16 mouse cellular contexts compared by ENCODE assay signal in the genomic region with DNA sequence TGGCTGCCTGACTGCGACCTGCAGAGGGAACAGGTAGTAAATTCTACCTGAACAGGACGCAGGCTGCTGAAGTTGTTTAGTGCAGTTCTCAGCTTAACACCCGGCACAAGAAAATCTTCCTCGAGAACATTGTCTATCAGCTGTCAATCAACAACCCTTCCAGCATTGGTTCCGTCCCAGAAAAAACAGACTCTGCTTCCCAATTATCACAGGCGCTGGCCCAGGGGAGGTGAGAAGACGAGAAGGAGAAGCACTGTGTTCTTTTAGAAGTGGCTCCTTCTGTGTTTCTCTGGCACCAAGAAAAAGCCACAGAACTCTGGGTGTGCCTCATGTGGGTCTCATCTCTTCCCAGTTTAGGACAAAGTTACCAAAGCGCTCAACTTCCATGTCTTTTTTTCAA.
"Had no signal": no experiment of that assay in that cellular context is flagged by ENCODE, and none has a peak within 500 bp of the region (broad histone marks: within the 10 kb centered on the region; RNA-seq: fewer than 3 reads in every experiment).

No protein-coding gene starts in this region.

- H3K9ac ChIP-seq: limb, embryonic 15.5 days; liver, embryonic 12.5 days; lung, embryonic 14.5 days; neural tube, embryonic 15.5 days had no signal

- H3K36me3 ChIP-seq: limb, embryonic 15.5 days; neural tube, embryonic 15.5 days had no signal

- H3K27me3 ChIP-seq: limb, embryonic 15.5 days had no signal

- H3K9me3 ChIP-seq: limb, embryonic 15.5 days; liver, embryonic 12.5 days; midbrain, embryonic 10.5 days; neural tube, embryonic 15.5 days had no signal

- ATAC-seq: liver, embryonic 12.5 days had no signal

- DNase-seq: kidney, postnatal 10 days; kidney, postnatal 4 days; lung, embryonic 14.5 days; lung, postnatal 10 days; lung, postnatal 4 days; midbrain, embryonic 14.5 days; right cerebral cortex, adult 18-20 months; right cerebral cortex, postnatal 25 days; thymus, adult 18-20 months; thymus, postnatal 14 days had no signal

- H3K4me2 ChIP-seq: limb, embryonic 15.5 days; liver, embryonic 12.5 days; lung, embryonic 14.5 days; neural tube, embryonic 15.5 days had no signal

- H3K4me3 ChIP-seq: left cerebral cortex, adult 2 months; limb, embryonic 15.5 days; liver, embryonic 12.5 days; midbrain, embryonic 10.5 days; myocyte; neural tube, embryonic 15.5 days had no signal

- H3K27ac ChIP-seq: left cerebral cortex, adult 2 months; limb, embryonic 15.5 days; liver, embryonic 12.5 days; midbrain, embryonic 10.5 days; neural tube, embryonic 15.5 days had no signal
